Mouse (Mus musculus): ENCODE measurements around the gene Asic2. TPM values are rescaled to one million over a fixed set of nuclear protein-coding genes. Genes with fewer than 3 reads are reported as not detected.

Asic2 gene
- total RNA-seq, 2 experiments from 2014 or later, result 73.7 to 79.1 TPM

- intact Hi-C loops (cut with DNase I), result loop anchor here (10.0 kb wide), 1 partner anchor 538 kb away; no protein-coding TSS in a partner anchor
- DNase-seq (ENCODE audit: low spot score in 2 of 2), result no peak
Measured at GRCm38 (mm10) chr11:81636356-81636755, 331.9 kb downstream of the Asic2 start.

- DNase-seq (ENCODE audit: low spot score in 2 of 2), result peak; percentile 26 to 30
- intact Hi-C loops (cut with DNase I), result loop anchor here (1.0 to 10.0 kb wide), 3 partner anchors 131 to 540 kb away; no protein-coding TSS in a partner anchor
Measured at GRCm38 (mm10) chr11:81634360-81635350, 333.6 kb downstream of the Asic2 start.

DNA sequence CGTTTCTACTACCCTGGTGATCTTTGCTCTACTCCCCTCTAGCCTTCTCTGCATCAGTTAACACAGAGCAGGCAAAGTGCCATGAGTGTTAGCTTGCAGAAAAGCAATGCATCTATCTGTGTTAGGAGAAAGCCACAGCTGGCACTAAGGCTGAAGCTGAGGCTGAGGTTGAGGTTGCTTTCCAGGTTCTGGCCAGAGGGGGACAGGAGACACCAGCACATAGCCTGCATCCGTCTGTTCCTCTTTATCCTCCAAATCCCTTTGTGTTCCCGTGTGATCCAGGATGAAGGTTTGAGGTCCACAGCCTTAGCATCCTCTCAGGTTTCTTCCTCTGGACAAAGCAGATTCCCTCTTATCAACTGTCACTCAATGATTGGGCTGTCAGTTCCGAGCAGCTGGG is 343.1 kb downstream of the Asic2 start:
- intact Hi-C loops (cut with DNase I), result no loop called here
- DNase-seq (ENCODE audit: low spot score in 2 of 2), result no peak

DNA sequence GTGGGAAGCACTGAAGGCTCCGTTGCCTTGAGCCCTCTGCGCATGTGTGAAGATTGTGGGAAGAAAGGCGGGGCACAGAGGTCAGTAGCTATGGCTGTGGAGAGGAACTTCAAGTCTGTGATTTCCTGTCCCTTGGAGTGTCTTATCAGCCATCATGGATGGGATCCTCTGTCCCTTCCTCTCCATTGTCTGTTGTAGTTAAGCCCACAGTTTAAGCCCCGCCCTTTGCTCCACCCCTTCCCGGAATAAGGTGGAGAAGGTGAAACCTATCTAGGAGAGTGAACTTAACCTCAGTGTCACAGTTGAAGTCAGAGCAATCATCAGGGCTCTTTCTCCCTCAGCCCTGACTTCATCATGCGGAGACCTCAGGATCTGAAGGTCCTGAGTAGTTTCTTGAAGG is 347.7 kb downstream of the Asic2 start:
- DNase-seq (ENCODE audit: low spot score in 2 of 2), result no peak
- intact Hi-C loops (cut with DNase I), result no loop called here

DNA sequence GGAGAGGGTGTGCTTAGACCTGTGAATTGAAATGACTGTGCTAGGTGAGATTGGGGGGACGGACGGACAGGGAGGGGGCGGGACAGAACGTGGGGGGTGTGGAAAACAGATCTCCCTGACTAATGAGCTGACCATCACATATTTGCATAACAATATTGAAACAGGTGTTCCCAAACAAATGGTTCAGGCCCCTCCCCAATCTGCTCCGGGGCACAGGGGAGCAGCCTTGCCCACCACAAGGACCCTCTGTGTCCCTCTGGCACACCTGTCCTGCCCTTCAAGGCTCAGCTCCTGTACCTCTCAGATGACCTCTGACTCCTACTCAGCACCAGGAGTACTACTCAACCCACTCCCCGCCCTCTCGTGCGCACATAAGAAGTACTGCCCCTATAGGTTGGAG is 351.8 kb downstream of the Asic2 start:
- no peak for DNase-seq (ENCODE audit: low spot score in 2 of 2)
- intact Hi-C loops (cut with DNase I), result loop anchor here (10.0 kb wide), 3 partner anchors 82 to 922 kb away; no protein-coding TSS in a partner anchor

DNA sequence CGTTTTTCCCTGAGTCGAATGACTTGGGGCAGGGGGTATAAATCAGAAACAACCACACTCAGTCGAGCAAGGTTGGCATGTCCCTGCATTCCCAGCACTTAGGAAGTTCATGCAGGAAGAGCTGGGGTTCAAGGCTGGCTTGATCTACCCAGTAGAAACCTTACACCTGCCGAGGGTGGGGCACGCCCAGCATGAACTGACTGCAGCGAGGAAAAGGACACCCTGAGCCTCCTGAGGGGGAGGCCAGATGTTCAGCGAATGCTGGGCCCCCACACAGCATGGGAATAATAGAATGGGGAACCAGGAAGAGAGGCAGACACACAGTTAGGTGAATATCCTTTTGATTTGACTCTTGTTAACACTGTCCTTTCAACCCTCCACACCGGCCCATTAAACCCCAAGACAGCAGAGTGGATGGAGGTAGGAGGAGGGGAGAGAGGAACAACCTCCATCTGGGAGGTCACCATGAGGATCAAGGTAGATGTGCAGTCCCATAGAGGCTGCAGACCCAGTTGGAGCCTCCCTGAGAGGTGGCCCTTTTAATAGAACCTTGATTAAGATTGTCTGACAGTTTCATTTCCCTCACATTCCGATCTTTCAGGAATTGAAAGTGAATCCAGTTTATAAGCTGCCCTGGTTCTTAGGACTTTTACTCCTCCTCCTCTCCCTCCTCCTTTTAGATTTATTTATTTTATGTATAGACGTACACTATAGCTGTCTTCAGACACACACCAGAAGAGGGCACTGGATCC is 354.2 kb downstream of the Asic2 start:
- intact Hi-C loops (cut with DNase I), result loop anchor here (1.0 to 10.0 kb wide), 5 partner anchors 26 to 919 kb away; no protein-coding TSS in a partner anchor
- no peak for DNase-seq (ENCODE audit: low spot score in 2 of 2)

- intact Hi-C loops (cut with DNase I), result loop anchor here (1.0 to 10.0 kb wide), 5 partner anchors 25 to 918 kb away; no protein-coding TSS in a partner anchor
- peak; percentile 72 to 85 for DNase-seq (ENCODE audit: low spot score in 2 of 2)
Measured at GRCm38 (mm10) chr11:81612798-81613540, 355.3 kb downstream of the Asic2 start.

- DNase-seq (ENCODE audit: low spot score in 2 of 2), result peak; percentile 38 to 59
- intact Hi-C loops (cut with DNase I), result loop anchor here (5.0 to 10.0 kb wide), 4 partner anchors 77 to 917 kb away; no protein-coding TSS in a partner anchor
Measured at GRCm38 (mm10) chr11:81611948-81612797, 356.1 kb downstream of the Asic2 start.

- intact Hi-C loops (cut with DNase I), result loop anchor here (5.0 to 10.0 kb wide), 4 partner anchors 76 to 916 kb away; no protein-coding TSS in a partner anchor
- no peak for DNase-seq (ENCODE audit: low spot score in 2 of 2)
Measured at GRCm38 (mm10) chr11:81610506-81610905, 357.8 kb downstream of the Asic2 start.

DNA sequence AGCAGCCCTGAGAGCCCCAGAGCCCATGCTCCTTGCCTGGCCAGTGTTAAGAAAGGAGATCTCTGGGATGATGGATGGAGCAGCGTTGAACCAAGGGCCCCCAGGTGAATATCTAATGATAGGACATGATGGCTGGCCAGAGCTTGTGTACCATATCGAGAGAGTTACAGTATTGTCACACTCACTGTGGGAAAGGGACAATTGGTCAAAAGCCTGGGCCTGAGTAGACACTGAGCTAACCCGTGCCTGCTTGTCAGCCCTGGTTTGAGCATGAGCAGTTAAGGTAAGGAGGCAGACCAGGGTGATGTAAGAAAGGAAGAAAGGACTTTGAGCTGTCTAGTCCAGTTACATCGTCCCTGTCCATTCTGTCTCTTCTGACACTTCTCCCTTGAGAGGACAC is 365.3 kb downstream of the Asic2 start:
- DNase-seq (ENCODE audit: low spot score in 2 of 2), result no peak
- intact Hi-C loops (cut with DNase I), result no loop called here

GRCm38 (mm10) chr11:81601736-81602135 is 366.5 kb downstream of the Asic2 start:
- intact Hi-C loops (cut with DNase I), result no loop called here
- DNase-seq (ENCODE audit: low spot score in 2 of 2), result no peak

DNA sequence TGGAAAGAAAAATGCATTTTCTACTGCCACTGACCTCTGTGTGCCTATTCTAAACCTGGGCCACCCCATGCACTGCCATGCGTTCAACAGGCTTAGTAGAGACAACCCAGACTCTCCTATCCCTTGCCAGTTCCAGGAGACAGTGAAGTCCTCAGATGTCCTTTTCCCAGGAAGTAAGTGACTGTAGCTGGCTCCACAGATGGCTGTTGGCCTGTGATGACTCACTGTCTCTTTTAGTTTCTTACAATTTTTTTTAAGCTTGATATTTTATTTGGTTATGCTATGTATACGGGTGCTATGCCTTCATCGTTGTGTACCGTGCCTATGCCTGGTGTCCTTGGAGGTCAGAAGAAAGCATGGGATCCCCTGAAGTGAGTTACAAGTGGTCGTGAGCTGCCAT is 370.7 kb downstream of the Asic2 start:
- intact Hi-C loops (cut with DNase I), result no loop called here
- no peak for DNase-seq (ENCODE audit: low spot score in 2 of 2)

GRCm38 (mm10) chr11:81595235-81595634 is 373.0 kb downstream of the Asic2 start:
- intact Hi-C loops (cut with DNase I), result no loop called here
- DNase-seq (ENCODE audit: low spot score in 2 of 2), result peak; percentile 31 to 41

- DNase-seq (ENCODE audit: low spot score in 2 of 2), result no peak
- intact Hi-C loops (cut with DNase I), result no loop called here
Measured at GRCm38 (mm10) chr11:81592776-81593175, 375.5 kb downstream of the Asic2 start.

DNA sequence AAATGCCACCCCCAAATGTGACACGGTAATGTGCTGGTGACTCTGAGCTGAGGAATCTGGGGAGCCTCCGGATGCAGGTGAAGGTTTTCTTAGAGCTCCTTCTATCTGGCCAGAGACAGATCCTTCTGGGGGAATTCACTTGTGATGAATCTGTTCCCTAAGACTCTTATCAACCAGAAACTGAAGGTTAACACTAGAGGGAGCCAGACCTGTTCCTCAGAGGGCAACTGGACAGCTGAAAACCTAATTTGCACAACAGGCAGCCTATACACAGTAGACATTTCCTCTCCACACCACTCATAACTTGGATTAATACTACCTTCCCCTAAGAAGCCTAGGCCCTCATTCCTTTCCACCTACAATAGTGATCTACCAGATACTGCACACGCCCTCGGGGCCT is 377.3 kb downstream of the Asic2 start:
- intact Hi-C loops (cut with DNase I), result no loop called here
- DNase-seq (ENCODE audit: low spot score in 2 of 2), result no peak

GRCm38 (mm10) chr11:81588630-81589029 is 379.6 kb downstream of the Asic2 start:
- intact Hi-C loops (cut with DNase I), result loop anchor here (1.0 to 10.0 kb wide), 2 partner anchors 25 to 884 kb away; no protein-coding TSS in a partner anchor
- peak; percentile 77 to 79 for DNase-seq (ENCODE audit: low spot score in 2 of 2)

DNA sequence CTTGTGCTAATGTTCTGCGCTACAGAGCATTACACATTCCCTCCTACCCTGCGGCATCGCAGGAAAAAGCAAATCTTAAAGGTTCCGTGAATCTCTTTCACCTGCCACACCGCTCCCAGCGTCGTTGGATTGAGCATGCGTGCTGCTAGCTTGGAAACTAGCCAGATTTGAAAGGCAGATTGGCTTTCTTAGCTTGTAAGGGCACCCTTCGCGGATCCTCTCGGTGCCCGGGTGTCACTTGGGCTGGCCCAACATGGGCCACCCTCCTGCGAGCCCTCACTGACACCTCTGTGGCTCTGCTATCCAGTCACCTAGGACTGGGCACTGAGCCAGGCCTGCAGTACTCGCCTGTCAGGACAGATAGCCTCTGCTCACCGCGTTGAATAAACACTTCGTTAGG is 380.3 kb downstream of the Asic2 start:
- DNase-seq (ENCODE audit: low spot score in 2 of 2), result peak in 1 of 2 experiments; percentile 15
- intact Hi-C loops (cut with DNase I), result loop anchor here (1.0 to 10.0 kb wide), 2 partner anchors 25 to 883 kb away; no protein-coding TSS in a partner anchor

GRCm38 (mm10) chr11:81587114-81587513 is 381.1 kb downstream of the Asic2 start:
- intact Hi-C loops (cut with DNase I), result loop anchor here (10.0 kb wide), 1 partner anchor 882 kb away; no protein-coding TSS in a partner anchor
- no peak for DNase-seq (ENCODE audit: low spot score in 2 of 2)
